Mouse (Mus musculus) embryonic facial prominence, embryonic 10.5 days (tissue): ENCODE data around the gene Tas2r105. TPM values are rescaled to one million over a fixed set of nuclear protein-coding genes. Genes with fewer than 3 reads are reported as not detected.

Source experiments
- DNase-seq: peaks from one replicate; pipeline ENCODE4 v3.0.0-alpha.2; 2017; ENCODE audit warnings: low spot score
- H3K27ac ChIP-seq: fragments of 300-500 bp; sonication (generic); replicated peaks from 2 replicates; pipeline ENCODE4 v1.5.1; 2016; ENCODE audit warnings: mild to moderate bottlenecking
- H3K27me3 ChIP-seq: fragments of 300-500 bp; sonication (generic); replicated peaks from 2 replicates; pipeline ENCODE4 v1.6.1; 2016; ENCODE audit warnings: low read depth, mild to moderate bottlenecking; ENCODE audit not compliant: poor library complexity, severe bottlenecking
- H3K36me3 ChIP-seq: fragments of 300-500 bp; sonication (generic); replicated peaks from 2 replicates; pipeline ENCODE4 v1.6.1; 2016; ENCODE audit warnings: mild to moderate bottlenecking, moderate library complexity
- H3K4me1 ChIP-seq: fragments of 300-500 bp; sonication (generic); 2 replicates; pipeline ENCODE4 v1.6.1; 2016
- H3K4me3 ChIP-seq: fragments of 300-500 bp; sonication (generic); 2 replicates; pipeline ENCODE4 v1.5.1; 2016; ENCODE audit warnings: mild to moderate bottlenecking, moderate library complexity
- H3K9me3 ChIP-seq: fragments of 300-500 bp; sonication (generic); 2 replicates; pipeline ENCODE4 v1.6.1; 2016; ENCODE audit warnings: mild to moderate bottlenecking
- WGBS: fragments of 180-500 bp; shearing (Covaris S2); methylation state at CpG from one replicate; pipeline ENCODE4 v1.1.7; 2016; 5-methylcytosine and 5-hydroxymethylcytosine counted together
- polyA plus RNA-seq: library from polyadenylated mRNA; unstranded; fragments of >200 nt; fragmentation: Nextera tagmentation; extraction: Ambion mirVana; gene quantifications from 2 replicates; pipeline ENCODE4 v1.2.1, GENCODE M21; 2016

Tas2r105 gene
- polyA plus RNA-seq: not detected in 2 replicates

DNA sequence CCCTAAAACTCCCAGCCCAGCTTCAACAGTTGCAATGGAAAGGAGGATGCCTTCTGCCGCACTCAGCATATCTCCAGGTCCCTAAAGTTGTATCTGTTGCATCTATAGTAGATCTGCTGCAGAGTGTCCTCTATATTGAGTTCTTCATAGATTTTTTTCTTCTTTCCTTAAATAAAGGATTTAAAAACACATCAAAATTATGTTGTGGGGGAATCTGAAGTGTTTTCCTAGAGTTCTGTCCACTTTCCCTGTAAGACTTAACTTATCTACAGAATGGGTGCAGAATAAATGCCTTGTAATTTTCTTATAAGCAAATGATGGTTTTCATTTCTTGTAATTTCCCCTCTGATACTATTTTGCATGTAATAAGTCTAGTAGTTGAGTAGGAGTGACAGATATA is at the start of gene Tas2r105:
Gene Tas2r105 (minus strand): TSS at position 101 of the 400 bp plus-strand sequence.
- Histone ChIP-seq H3K9me3 (peaks cover 10% of the 10 kb centered on the region; the same call in 1 of the 2 replicates), H3K4me3 (no peak within 1 kb of the TSS), H3K36me3 (no peaks in the 10 kb centered on the region), H3K27ac (no peak within 1 kb of the TSS), H3K4me1 (no peaks in the 10 kb centered on the region), H3K27me3 (no peaks in the 10 kb centered on the region)
- no peak for DNase-seq
- WGBS: 78% methylated on average over 1 of the region's 1 CpGs

DNA sequence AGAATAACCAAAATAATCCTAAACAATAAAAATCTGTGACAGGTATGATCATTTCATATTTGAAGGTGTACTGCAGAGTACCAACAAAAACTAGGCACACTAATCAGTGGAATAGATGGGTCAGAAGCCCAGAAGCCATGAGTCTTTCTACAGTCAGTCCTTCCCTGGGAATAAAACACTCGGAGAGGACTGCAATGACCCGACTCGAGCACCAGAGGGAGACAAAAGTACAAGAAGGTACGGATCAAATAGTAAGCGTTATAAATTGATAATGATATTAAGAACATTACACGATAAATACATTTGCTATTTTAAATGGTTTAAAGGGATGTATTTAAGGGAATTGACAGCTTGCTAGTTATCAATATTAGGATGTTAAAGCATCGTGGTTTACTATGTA is 25.5 kb upstream of the Tas2r105 start:
- H3K4me3 ChIP-seq: no peak overlapping the region
- H3K27me3 ChIP-seq: no peaks in the 10 kb centered on the region
- H3K27ac ChIP-seq: no peak overlapping the region
- H3K4me1 ChIP-seq: no peaks in the 10 kb centered on the region
- no peaks in the 10 kb centered on the region for H3K36me3 ChIP-seq
- H3K9me3 ChIP-seq: peaks cover 19% of the 10 kb centered on the region; the same call in 1 of the 2 replicates
- DNase-seq: no peak
- 47% methylated on average over 7 of the region's 7 CpGs for WGBS

DNA sequence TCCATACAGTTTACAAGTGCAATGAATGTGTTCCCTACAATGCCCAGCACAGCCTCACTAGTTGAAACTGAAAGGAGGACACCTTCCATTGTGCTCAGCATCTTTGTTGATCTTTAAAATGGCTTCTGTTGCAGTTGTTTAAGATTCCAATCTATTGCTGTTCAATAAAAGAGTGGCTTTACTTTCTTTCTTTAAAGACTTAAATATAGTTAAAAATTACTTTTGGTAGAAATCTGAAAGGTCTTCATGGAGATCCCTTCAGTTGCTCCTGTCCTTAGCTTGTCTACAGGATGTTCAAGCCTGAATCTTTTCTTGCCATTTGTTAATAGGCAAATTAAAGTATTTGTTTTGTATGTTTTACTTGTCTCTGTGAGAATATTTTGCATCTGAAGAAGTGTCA is 2.7 kb upstream of the Tas2r105 start, which contains the start of gene Tas2r114:
Gene Tas2r114 (minus strand): TSS at position 101 of the 400 bp plus-strand sequence.
- Histone ChIP-seq H3K27ac (no peak within 1 kb of the TSS), H3K9me3 (peaks cover 16% of the 10 kb centered on the region), H3K27me3 (no peaks in the 10 kb centered on the region), H3K4me1 (no peaks in the 10 kb centered on the region), H3K4me3 (no peak within 1 kb of the TSS), H3K36me3 (no peaks in the 10 kb centered on the region)
- no peak for DNase-seq

DNA sequence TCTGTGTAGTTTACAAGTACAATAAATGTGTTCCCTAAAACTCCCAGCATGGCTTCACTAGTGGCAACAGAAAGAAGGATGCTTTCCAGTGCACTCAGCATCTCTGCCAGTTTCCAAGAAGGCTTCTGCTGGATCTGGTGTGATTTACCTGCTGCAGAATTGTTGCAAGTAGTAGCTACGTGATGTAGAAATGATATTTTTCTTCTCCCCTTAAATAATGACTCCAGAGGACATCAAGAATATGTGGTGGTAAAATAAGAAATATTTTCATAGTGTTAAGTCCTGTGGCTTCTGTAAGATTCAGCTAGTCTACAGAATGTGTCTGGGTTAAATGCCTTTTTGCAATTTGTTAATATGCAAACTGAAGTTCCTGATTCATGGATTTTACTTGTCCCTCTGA is 1.7 kb downstream of the Tas2r105 start, which contains the start of gene Tas2r104:
Gene Tas2r104 (minus strand): TSS at position 101 of the 400 bp plus-strand sequence.
- H3K27me3 ChIP-seq: no peaks in the 10 kb centered on the region
- H3K4me1 ChIP-seq: no peaks in the 10 kb centered on the region
- no peaks in the 10 kb centered on the region for H3K36me3 ChIP-seq
- DNase-seq: no peak
- no peak within 1 kb of the TSS for H3K27ac ChIP-seq
- H3K4me3 ChIP-seq: no peak within 1 kb of the TSS
- WGBS: 82% methylated on average over 1 of the region's 1 CpGs
- H3K9me3 ChIP-seq: 0 out of 2 replicates have a peak, but pooled peaks cover 3% of the 10 kb centered on the region

DNA sequence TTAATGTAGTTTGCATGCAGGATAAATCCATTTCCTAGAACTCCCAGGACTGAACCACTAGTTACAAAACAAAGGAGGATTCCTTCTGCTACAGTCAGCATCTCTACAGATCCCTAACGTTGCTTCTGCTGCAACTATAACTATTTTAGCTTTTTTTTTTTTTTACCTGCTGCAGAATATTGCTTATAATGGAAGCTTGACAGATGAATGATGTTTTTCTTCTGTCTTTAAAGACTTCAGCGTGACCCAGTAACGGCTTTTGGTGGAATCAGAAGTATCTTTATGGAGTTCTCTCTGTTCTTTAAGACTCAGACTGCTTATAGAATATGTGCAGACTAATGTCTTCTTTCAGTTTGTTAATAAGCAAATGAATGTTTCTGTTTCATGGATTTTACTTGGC is 8.5 kb downstream of the Tas2r105 start, which contains the start of gene Tas2r106:
Gene Tas2r106 (minus strand): TSS at position 101 of the 400 bp plus-strand sequence.
- Histone ChIP-seq H3K4me3 (no peak within 1 kb of the TSS), H3K4me1 (no peaks in the 10 kb centered on the region), H3K36me3 (no peaks in the 10 kb centered on the region), H3K27ac (no peak within 1 kb of the TSS), H3K9me3 (peaks cover 6% of the 10 kb centered on the region), H3K27me3 (no peaks in the 10 kb centered on the region)
- DNase-seq: no peak
- WGBS: 79% methylated on average over 3 of the region's 3 CpGs

DNA sequence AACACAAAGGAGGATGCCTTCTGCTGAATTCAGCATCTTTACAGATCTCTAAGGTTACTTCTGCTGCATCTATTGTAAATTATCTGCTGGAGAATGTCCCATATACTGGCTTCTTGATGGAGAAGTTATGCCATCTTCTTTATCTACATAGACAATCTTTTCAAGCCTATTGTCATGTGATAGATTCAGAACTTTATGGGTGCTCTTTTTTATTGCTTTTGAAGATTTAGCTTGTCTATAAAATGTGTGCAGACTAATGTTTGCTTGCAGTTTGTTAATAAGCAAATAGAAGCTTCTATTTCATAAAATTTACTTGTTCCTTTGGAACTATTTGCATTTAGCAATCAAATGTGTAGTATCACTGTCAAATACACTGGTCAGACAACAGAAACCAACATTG is 27.2 kb downstream of the Tas2r105 start, which contains the start of gene Tas2r107:
Gene Tas2r107 (minus strand): TSS at position 101 of the 400 bp plus-strand sequence.
- Histone ChIP-seq H3K4me1 (no peaks in the 10 kb centered on the region), H3K4me3 (no peak within 1 kb of the TSS), H3K27ac (no peak within 1 kb of the TSS), H3K9me3 (peaks cover 12% of the 10 kb centered on the region; the same call in 1 of the 2 replicates), H3K36me3 (no peaks in the 10 kb centered on the region), H3K27me3 (no peaks in the 10 kb centered on the region)
- DNase-seq: no peak

Other genes with a start within 250 kb of the Tas2r105 start
- gene 5430401F13Rik, start 201.1 kb downstream of the Tas2r105 start, polyA plus RNA-seq: not detected in 2 replicates
- not detected in 2 replicates for gene Gm6619, start 201.1 kb downstream of the Tas2r105 start, polyA plus RNA-seq
- not detected in 2 replicates for gene Tas2r130, start 56.6 kb downstream of the Tas2r105 start, polyA plus RNA-seq
- gene Tas2r107, start 27.3 kb downstream of the Tas2r105 start, polyA plus RNA-seq: not detected in 2 replicates
- gene Tas2r106, start 8.6 kb downstream of the Tas2r105 start, polyA plus RNA-seq: not detected in 2 replicates
- gene Tas2r104, start 1.8 kb downstream of the Tas2r105 start, polyA plus RNA-seq: not detected in 2 replicates
- not detected in 2 replicates for gene Tas2r114, start 2.6 kb upstream of the Tas2r105 start, polyA plus RNA-seq